Mouse (Mus musculus) frontal cortex, adult (tissue): ENCODE results near the gene Gm10488.
"Not testable (repeated sequence)": the region's sequence is repeated elsewhere in the genome, so short reads cannot be mapped to it uniquely, and the experiment has no call there.

Experiments used
- ATAC-seq: cut with Nextera tagmentation; 2 replicates; pipeline ENCODE4 v1.9.2; 2017; ENCODE audit warnings: mild to moderate bottlenecking, moderate library complexity, mixed read lengths; ENCODE audit not compliant: low TSS enrichment

Gm10488 gene

DNA sequence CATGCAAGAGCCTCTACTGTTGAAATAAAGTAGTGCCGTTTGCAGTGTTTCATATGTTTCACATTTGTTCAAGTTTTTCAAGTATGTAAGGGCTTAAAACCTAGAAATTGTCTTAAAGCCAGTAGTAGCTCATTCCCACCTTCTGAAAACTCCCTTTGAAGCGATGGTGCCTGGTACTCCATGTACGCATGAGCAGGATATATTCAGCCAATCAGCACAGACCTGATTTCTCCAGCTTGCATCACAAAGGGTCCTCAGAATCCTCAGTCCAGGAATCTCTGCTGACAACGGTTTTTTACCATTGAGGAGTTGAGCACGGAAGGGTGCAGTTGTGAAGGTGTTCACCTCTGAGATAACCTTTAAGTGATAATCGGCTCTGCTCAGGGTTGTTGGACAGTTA, at the start of gene Gm10488:
TSS of gene Gm10488 (plus strand) at position 301 of the 400 bp plus-strand sequence.
- not testable (repeated sequence) for ATAC-seq
